Mouse (Mus musculus): ENCODE results near the gene Gm35549. TPM values are rescaled to one million over a fixed set of nuclear protein-coding genes. Genes with fewer than 3 reads are reported as not detected.

The Gm35549 gene
- polyA plus RNA-seq, 1 experiment from 2014 or later: 0.33 TPM

DNA sequence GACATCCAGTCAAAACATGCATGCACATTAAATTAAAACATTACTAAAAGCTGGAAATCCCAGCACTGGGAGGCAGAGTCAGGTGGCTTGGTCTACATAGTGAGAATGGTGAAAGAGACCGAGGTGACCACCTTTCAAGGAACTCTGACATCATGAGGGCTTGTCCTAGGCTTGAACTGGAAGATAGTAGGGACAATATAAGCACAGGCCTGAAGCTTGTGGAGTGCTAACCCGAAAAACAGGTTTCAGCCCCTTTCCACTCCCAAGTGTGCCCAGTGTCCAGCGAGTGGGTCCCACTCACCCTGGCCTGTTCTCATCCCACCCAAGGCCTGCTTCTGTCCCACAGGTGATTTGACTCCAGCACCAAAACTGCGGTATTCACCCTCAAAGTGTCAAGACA is 6.6 kb downstream of the Gm35549 start:
- Histone ChIP-seq H3K4me1 (ENCODE audit: insufficient read depth, low read depth, low read length) (no peaks in the 10 kb centered on the region; the same call in 1 of the 2 replicates), H3K27me3 (replicated peaks; ENCODE audit: insufficient read depth, low read length) (no peaks in the 10 kb centered on the region), H3K9me3 (ENCODE audit: low read length) (no peaks in the 10 kb centered on the region), H3K36me3 (ENCODE audit: insufficient read depth, low read length) (0 out of 2 replicates have a peak, but pooled peaks cover 7% of the 10 kb centered on the region), H3K9ac (replicated peaks; ENCODE audit: low read depth) (no peak overlapping the region), H3K27ac (ENCODE audit: low read length) (0 out of 2 replicates have a peak overlapping the region, but pooled peaks have one; percentile 32), H3K4me2 (replicated peaks; ENCODE audit: low read depth, low read length) (no peak overlapping the region), H3K4me3 (ENCODE audit: low read depth, low read length) (no peak overlapping the region)
- ATAC-seq: peak; percentile 45
- peak; percentile 12 for DNase-seq (ENCODE audit: low spot score)
- WGBS: 74% methylated on average over 4 of the region's 4 CpGs
- TF ChIP-seq CTCF (IDR thresholded peaks at IDR 0.05) (no peak), EP300 (IDR thresholded peaks at IDR 0.05) (no peak)

- Histone ChIP-seq H3K4me2 (replicated peaks; ENCODE audit: low read depth, low read length) (no peak overlapping the region), H3K9me3 (ENCODE audit: low read length) (no peaks in the 10 kb centered on the region), H3K36me3 (ENCODE audit: insufficient read depth, low read length) (0 out of 2 replicates have a peak, but pooled peaks cover 7% of the 10 kb centered on the region), H3K9ac (replicated peaks; ENCODE audit: low read depth) (no peak overlapping the region), H3K27me3 (replicated peaks; ENCODE audit: insufficient read depth, low read length) (no peaks in the 10 kb centered on the region), H3K27ac (ENCODE audit: low read length) (no peak overlapping the region), H3K4me1 (ENCODE audit: insufficient read depth, low read depth, low read length) (no peaks in the 10 kb centered on the region; the same call in 1 of the 2 replicates), H3K4me3 (ENCODE audit: low read depth, low read length) (no peak overlapping the region)
- 9% methylated on average over 6 of the region's 6 CpGs for WGBS
- TF ChIP-seq EP300 (IDR thresholded peaks at IDR 0.05) (no peak), CTCF (IDR thresholded peaks at IDR 0.05) (no peak)
- DNase-seq (ENCODE audit: low spot score) (peak; percentile 14), ATAC-seq (0 out of 2 replicates have a peak, but pooled peaks have one; percentile 22)
Observed at GRCm38 (mm10) chr9:122836790-122837189, 7.0 kb downstream of the Gm35549 start.

- ATAC-seq (no peak), DNase-seq (ENCODE audit: low spot score) (peak; percentile 22)
- no peak overlapping the region for H3K27ac ChIP-seq (ENCODE audit: low read length)
- no peaks in the 10 kb centered on the region; the same call in 1 of the 2 replicates for H3K4me1 ChIP-seq (ENCODE audit: insufficient read depth, low read depth, low read length)
- no peak overlapping the region for H3K4me3 ChIP-seq (ENCODE audit: low read depth, low read length)
- no peaks in the 10 kb centered on the region for H3K27me3 ChIP-seq (replicated peaks; ENCODE audit: insufficient read depth, low read length)
- no peaks in the 10 kb centered on the region for H3K9me3 ChIP-seq (ENCODE audit: low read length)
- WGBS: 62% methylated on average over 9 of the region's 9 CpGs
- TF ChIP-seq EP300 (IDR thresholded peaks at IDR 0.05) (no peak), CTCF (IDR thresholded peaks at IDR 0.05) (no peak)
- no peak overlapping the region for H3K9ac ChIP-seq (replicated peaks; ENCODE audit: low read depth)
- 0 out of 2 replicates have a peak, but pooled peaks cover 7% of the 10 kb centered on the region for H3K36me3 ChIP-seq (ENCODE audit: insufficient read depth, low read length)
- H3K4me2 ChIP-seq (replicated peaks; ENCODE audit: low read depth, low read length): no peak overlapping the region
Observed at GRCm38 (mm10) chr9:122836126-122836525, 7.7 kb downstream of the Gm35549 start.

DNA sequence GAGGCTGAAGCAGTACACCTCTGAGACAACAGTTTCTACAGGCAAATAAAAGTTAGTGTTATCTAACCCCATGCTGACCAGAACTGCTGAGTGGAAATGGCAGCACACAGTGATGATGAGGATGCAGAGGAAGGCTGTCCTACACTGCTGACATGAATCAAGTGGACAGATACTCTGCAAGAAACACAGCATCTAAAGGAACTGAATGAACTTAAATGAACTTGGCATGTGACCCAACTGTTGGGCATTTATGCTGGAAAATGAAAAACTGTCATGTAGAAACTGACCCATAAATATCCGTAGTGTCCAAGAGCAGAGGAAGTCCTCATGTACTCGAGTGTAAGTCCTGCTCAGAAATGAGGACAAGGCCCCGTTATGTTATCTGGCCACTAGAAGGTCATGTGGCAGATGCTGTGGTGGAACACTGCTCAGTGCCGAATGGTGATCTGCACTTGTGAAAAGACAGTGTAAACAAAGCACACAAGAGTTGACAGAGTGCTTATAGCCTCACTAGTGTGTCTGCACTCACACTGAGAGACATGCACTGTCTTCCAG is 13.9 kb downstream of the Gm35549 start:
- Histone ChIP-seq H3K36me3 (ENCODE audit: insufficient read depth, low read length) (0 out of 2 replicates have a peak, but pooled peaks cover 15% of the 10 kb centered on the region), H3K4me2 (replicated peaks; ENCODE audit: low read depth, low read length) (no peak overlapping the region), H3K9me3 (ENCODE audit: low read length) (no peaks in the 10 kb centered on the region), H3K4me1 (ENCODE audit: insufficient read depth, low read depth, low read length) (no peaks in the 10 kb centered on the region), H3K4me3 (ENCODE audit: low read depth, low read length) (no peak overlapping the region), H3K9ac (replicated peaks; ENCODE audit: low read depth) (no peak overlapping the region), H3K27me3 (replicated peaks; ENCODE audit: insufficient read depth, low read length) (no peaks in the 10 kb centered on the region), H3K27ac (ENCODE audit: low read length) (no peak overlapping the region)
- TF ChIP-seq CTCF (IDR thresholded peaks at IDR 0.05): no peak
- no peak for TF ChIP-seq EP300 (IDR thresholded peaks at IDR 0.05)
- ATAC-seq (no peak), DNase-seq (ENCODE audit: low spot score) (no peak)
- WGBS: 42% methylated on average over 4 of the region's 4 CpGs

DNA sequence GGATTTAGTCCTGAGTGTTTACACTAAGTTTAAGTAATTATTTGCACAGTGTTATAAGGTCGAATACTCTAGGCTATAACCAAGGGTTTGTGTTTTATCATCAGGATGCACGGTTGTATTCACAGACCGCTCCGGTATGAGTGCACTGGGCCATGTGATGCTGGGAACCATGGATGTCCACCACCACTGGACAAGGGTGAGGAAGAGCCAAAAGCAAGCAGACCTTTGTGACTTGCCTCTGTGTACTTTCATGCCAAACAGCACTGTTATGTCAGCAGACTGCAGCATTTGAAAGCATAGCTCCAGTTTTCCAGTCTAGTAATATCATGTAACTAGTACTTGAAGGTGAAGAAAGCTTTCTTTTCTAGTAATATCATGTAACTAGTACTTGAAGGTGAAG is 17.1 kb downstream of the Gm35549 start:
- no peaks in the 10 kb centered on the region for H3K27me3 ChIP-seq (replicated peaks; ENCODE audit: insufficient read depth, low read length)
- TF ChIP-seq CTCF (IDR thresholded peaks at IDR 0.05) (no peak), EP300 (IDR thresholded peaks at IDR 0.05) (no peak)
- H3K9me3 ChIP-seq (ENCODE audit: low read length): no peaks in the 10 kb centered on the region
- no peak for DNase-seq (ENCODE audit: low spot score)
- peaks cover 13% of the 10 kb centered on the region; the same call in 1 of the 2 replicates for H3K36me3 ChIP-seq (ENCODE audit: insufficient read depth, low read length)
- WGBS: 67% methylated on average over 4 of the region's 4 CpGs
- no peak for ATAC-seq
- H3K4me3 ChIP-seq (ENCODE audit: low read depth, low read length): no peak overlapping the region
- no peak overlapping the region for H3K4me2 ChIP-seq (replicated peaks; ENCODE audit: low read depth, low read length)
- H3K9ac ChIP-seq (replicated peaks; ENCODE audit: low read depth): no peak overlapping the region
- H3K4me1 ChIP-seq (ENCODE audit: insufficient read depth, low read depth, low read length): no peaks in the 10 kb centered on the region
- no peak overlapping the region for H3K27ac ChIP-seq (ENCODE audit: low read length)

GRCm38 (mm10) chr9:122823374-122824017 is 20.3 kb downstream of the Gm35549 start:
- DNase-seq (ENCODE audit: low spot score) (no peak), ATAC-seq (no peak)
- 53% methylated on average over 5 of the region's 5 CpGs for WGBS
- no peaks in the 10 kb centered on the region for H3K27me3 ChIP-seq (replicated peaks; ENCODE audit: insufficient read depth, low read length)
- H3K4me1 ChIP-seq (ENCODE audit: insufficient read depth, low read depth, low read length): no peaks in the 10 kb centered on the region
- H3K27ac ChIP-seq (ENCODE audit: low read length): no peak overlapping the region
- no peak overlapping the region for H3K4me2 ChIP-seq (replicated peaks; ENCODE audit: low read depth, low read length)
- H3K36me3 ChIP-seq (ENCODE audit: insufficient read depth, low read length): peaks cover 30% of the 10 kb centered on the region; the same call in 1 of the 2 replicates
- H3K9ac ChIP-seq (replicated peaks; ENCODE audit: low read depth): no peak overlapping the region
- H3K4me3 ChIP-seq (ENCODE audit: low read depth, low read length): no peak overlapping the region
- H3K9me3 ChIP-seq (ENCODE audit: low read length): no peaks in the 10 kb centered on the region
- no peak for TF ChIP-seq EP300 (IDR thresholded peaks at IDR 0.05)
- no peak for TF ChIP-seq CTCF (IDR thresholded peaks at IDR 0.05)
